Mouse (Mus musculus) liver, embryonic 14.5 days (tissue): ENCODE data around the gene Cmtm2b.

Experiments
- CTCF ChIP-seq: IDR thresholded peaks from 2 replicates; pipeline ENCODE4 v1.5.1; 2016; ENCODE audit warnings: antibody characterized with exemption, low read depth, control low read depth
- EP300 ChIP-seq: IDR thresholded peaks from 2 replicates; pipeline ENCODE4 v1.6.1; 2016; ENCODE audit warnings: antibody characterized with exemption, low read depth

DNA sequence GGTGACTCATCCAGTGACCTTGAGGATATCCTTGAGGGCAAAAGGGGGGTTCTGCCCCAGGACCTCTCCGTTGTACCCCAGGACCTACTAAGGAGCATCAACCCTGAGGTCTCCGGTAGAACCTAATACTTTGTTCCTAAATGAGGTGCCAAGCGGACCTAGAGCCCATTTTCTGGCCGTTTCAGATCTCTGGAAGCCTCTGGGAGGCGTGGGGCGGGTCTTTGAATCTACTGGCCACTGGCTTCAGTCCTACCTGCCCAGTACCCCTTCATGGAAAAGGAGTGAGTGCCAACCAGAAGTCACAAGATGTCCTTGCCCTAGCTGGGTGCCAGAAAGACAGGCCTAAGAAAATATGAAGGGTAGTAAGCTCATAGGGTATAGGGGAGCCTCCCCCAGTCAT, 19.6 kb downstream of the Cmtm2b start:
- TF ChIP-seq CTCF (no peak), EP300 (no peak)
